Mouse (Mus musculus) liver, embryonic 16.5 days (tissue): ENCODE data around the gene Acox1. TPM values are rescaled to one million over a fixed set of nuclear protein-coding genes. Genes with fewer than 3 reads are reported as not detected.

Source experiments
- ATAC-seq: fragments of 200-750 bp; cut with Nextera tagmentation; 2 replicates; pipeline ENCODE4 v1.8.0; 2017; ENCODE audit warnings: low read depth, mild to moderate bottlenecking, moderate number of reproducible peaks, moderate library complexity
- H3K27ac ChIP-seq: fragments of 300-500 bp; sonication (generic); 2 replicates; pipeline ENCODE4 v1.5.1; 2014; ENCODE audit warnings: mild to moderate bottlenecking, low read length
- H3K27me3 ChIP-seq: fragments of 300-500 bp; sonication (generic); 2 replicates; pipeline ENCODE4 v1.6.1; 2014; ENCODE audit warnings: low read depth, low read length, mixed read lengths; ENCODE audit not compliant: control insufficient read depth, insufficient read depth
- H3K36me3 ChIP-seq: fragments of 300-500 bp; sonication (generic); 2 replicates; pipeline ENCODE4 v1.6.1; 2014; ENCODE audit warnings: mild to moderate bottlenecking; ENCODE audit not compliant: control insufficient read depth, insufficient read depth
- H3K4me1 ChIP-seq: fragments of 300-500 bp; sonication (generic); 2 replicates; pipeline ENCODE4 v1.6.1; 2014; ENCODE audit warnings: low read depth, low read length, mixed read lengths; ENCODE audit not compliant: control insufficient read depth
- H3K4me2 ChIP-seq: fragments of 300-500 bp; sonication (generic); 2 replicates; pipeline ENCODE4 v1.6.1; 2014; ENCODE audit warnings: low read depth, low read length, mixed read lengths
- H3K4me3 ChIP-seq: fragments of 300-500 bp; sonication (generic); 2 replicates; pipeline ENCODE4 v1.5.1; 2014; ENCODE audit warnings: low read depth, mild to moderate bottlenecking, low read length
- H3K9ac ChIP-seq: fragments of 300-500 bp; sonication (generic); 2 replicates; pipeline ENCODE4 v1.6.1; 2014; ENCODE audit warnings: low read depth, low read length
- H3K9me3 ChIP-seq: fragments of 300-500 bp; sonication (generic); replicated peaks from 2 replicates; pipeline ENCODE4 v1.6.1; 2016; ENCODE audit warnings: low read length; ENCODE audit not compliant: control insufficient read depth
- WGBS: fragments of 180-500 bp; shearing (Covaris S2); extraction: QIAGEN DNeasy Blood & Tissue Kit; methylation state at CpG from one replicate; pipeline ENCODE4 v1.1.7; 2014; ENCODE audit not compliant: insufficient replicate concordance; 5-methylcytosine and 5-hydroxymethylcytosine counted together
- polyA plus RNA-seq: library from polyadenylated mRNA; unstranded; fragments of >200 nt; fragmentation: Nextera tagmentation; extraction: Ambion mirVana; gene quantifications from 2 replicates; pipeline ENCODE4 v1.2.1, GENCODE M21; 2015

The Acox1 gene
- polyA plus RNA-seq, 1 experiment from 2014 or later = 73.7 TPM

DNA sequence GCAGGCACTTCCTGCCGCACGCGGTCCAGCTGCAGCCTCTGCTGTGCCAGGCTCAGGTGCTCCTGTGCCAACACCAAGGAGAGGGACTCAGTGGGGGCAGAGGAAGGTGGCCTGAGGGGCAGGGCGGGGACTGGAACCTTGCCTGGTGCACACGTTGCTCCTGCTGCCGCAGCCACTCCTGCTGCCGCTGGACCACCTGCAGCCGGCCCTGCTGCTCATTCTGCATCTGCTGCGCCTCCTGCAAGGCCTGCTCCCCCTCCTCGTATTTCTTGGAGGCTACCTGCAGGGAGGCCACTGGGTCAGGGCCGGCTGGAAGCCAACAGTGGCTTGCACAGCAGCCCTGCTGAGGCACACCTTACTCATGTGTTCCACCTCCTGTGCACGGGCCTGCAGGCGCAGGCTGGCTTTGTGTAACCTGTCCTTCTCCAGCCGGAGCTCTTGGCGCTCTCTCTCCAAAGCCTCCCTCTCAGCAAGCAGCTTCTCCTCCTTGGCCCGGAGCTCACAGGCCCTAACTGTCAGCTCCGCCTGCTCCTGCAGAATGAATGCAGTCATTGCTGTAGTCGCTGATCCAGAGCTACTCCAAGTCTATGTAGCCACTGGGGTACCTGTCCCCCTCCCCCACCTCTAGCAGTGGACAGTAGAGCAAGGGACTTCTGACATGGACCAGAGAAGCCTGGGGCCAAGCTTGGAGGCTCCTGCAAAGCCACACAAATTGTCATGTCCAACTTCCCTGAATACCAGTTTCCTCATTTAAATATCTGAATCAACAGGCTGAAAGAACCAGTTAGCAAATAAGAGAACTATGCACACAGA, 53.2 kb downstream of the Acox1 start:
- H3K9me3 ChIP-seq = no peaks in the 10 kb centered on the region
- no peak overlapping the region for H3K27ac ChIP-seq
- H3K4me2 ChIP-seq = no peak overlapping the region
- H3K4me1 ChIP-seq = peaks cover 28% of the 10 kb centered on the region
- H3K9ac ChIP-seq = no peak overlapping the region
- no peak overlapping the region for H3K4me3 ChIP-seq
- no peaks in the 10 kb centered on the region; the same call in none of the 2 replicates for H3K36me3 ChIP-seq
- no peaks in the 10 kb centered on the region for H3K27me3 ChIP-seq
- 84% methylated on average over 18 of the region's 18 CpGs for WGBS
- ATAC-seq = no peak

DNA sequence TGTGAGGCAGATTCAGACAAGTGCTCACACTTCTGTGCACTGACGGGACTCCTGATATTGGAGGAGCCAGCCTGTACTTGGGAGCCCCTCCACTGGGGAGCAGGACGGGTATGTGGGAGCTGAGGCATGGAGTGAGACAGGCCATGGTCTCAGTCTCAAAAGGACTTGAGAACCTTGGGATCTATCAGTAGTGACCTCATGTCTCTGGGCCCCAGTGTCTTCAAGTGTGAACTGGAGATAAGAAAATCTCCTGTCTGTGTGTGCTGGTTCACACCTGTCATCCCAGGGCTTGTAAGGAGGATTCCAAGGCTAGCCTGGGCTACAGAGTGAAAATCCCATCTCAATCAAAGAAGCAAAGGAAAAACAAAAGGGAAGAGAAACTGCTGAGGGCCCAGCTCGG, 55.4 kb downstream of the Acox1 start:
- Histone ChIP-seq H3K27ac (peak overlapping the region; percentile 50), H3K9ac (peak overlapping the region; percentile 19; the same call in 1 of the 2 replicates), H3K4me2 (peak overlapping the region; percentile 6; the same call in 1 of the 2 replicates), H3K27me3 (no peaks in the 10 kb centered on the region), H3K9me3 (no peaks in the 10 kb centered on the region), H3K4me3 (no peak overlapping the region), H3K4me1 (peaks cover 33% of the 10 kb centered on the region), H3K36me3 (no peaks in the 10 kb centered on the region; the same call in none of the 2 replicates)
- ATAC-seq = peak; percentile 8; the same call in 1 of the 2 replicates
- WGBS = 62% methylated on average over 3 of the region's 3 CpGs

DNA sequence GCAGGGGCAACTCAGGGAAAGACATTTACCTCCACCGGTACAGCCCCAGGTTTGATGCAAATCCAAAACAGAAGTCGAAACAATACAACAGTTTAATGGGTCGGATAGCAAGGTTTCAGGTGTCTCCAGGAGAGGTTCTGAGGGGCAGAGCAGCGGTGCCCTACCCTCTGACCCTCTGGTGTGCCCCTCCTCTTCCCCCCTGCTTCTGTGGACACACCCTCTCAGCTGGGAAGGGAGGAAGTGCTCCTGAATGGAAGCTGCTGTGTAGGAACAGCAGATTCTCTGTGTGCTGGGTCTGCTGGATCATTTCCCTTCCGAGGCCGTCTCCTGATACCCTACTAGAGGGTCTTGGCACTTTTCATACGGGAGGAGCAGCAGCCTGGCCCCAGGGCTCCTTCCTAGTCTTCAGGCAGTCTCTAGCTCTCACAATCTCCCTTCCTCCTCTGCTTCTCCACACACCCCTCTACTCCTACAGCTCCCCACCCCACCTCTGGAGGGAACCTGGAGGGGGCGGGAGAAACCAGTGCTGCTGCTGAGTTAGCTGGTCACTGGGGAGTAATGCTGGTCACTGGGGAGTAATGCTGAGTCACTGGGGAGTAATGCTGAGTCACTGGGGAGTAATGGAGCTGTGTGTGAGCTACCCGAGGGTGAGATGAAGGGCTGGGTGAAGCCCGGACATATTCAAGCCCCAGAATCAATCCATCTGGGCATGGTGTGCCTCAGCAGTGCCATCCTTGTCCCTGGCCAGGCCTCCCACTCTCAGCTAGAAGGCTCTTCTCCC, 56.4 kb downstream of the Acox1 start:
- ATAC-seq = peak; percentile 44
- WGBS = 61% methylated on average over 10 of the region's 10 CpGs
- H3K9ac ChIP-seq = peak overlapping the region; percentile 19; the same call in 1 of the 2 replicates

DNA sequence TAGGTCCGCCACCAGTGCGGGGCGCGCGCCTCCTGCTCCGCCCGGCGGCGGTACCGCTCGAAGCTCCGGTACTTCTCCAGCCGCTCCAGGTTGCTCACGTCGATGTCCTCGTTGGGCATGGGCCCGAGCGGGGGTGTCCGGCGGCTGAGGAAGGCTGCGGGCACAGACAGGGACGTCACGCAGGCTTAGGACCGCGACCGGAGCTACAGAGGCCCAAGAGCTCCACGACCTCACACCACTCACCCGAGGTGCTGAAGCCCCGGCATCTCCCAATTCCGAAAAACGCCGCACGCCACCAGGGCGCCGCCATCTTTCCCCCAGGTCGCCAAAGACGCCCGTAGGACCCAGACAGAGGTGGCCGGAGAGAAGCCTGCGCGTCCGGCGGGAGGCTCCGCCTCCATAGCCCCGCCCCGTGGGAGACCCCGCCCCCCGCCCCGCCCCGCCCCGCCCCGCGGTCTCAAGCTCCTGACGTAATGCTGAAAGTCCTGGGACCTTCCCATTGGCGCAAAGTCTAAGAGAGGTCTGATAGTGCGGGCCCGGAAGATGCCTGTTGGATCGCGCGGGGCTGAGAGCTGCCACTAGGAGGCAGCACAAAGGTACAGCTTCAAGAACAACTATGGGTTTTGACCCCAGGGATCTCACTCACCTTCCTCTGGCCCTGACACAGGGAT, 60.2 kb downstream of the Acox1 start, which contains the start of gene Mrpl38:
Gene Mrpl38, minus strand, starts transcription at position 401 of the 671 bp plus-strand sequence.
- peak; percentile 93 for ATAC-seq
- WGBS = under 1% methylated on average over 57 of the region's 60 CpGs
- H3K4me1 ChIP-seq = peaks cover 39% of the 10 kb centered on the region
- peak within 1 kb of the TSS; percentile 86 for H3K4me3 ChIP-seq
- peak within 1 kb of the TSS; percentile 86 for H3K9ac ChIP-seq
- H3K4me2 ChIP-seq = peak within 1 kb of the TSS; percentile 90
- no peaks in the 10 kb centered on the region; the same call in 1 of the 2 replicates for H3K36me3 ChIP-seq
- H3K27ac ChIP-seq = peak within 1 kb of the TSS; percentile 71
- H3K27me3 ChIP-seq = no peaks in the 10 kb centered on the region
- no peaks in the 10 kb centered on the region for H3K9me3 ChIP-seq

More for the DNA sequence above, 56.4 kb downstream of the Acox1 start:
- Histone ChIP-seq H3K4me1 (peaks cover 40% of the 10 kb centered on the region), H3K4me3 (no peak overlapping the region), H3K36me3 (no peaks in the 10 kb centered on the region; the same call in none of the 2 replicates), H3K4me2 (peak overlapping the region; percentile 6; the same call in 1 of the 2 replicates), H3K27me3 (no peaks in the 10 kb centered on the region), H3K27ac (peak overlapping the region; percentile 50), H3K9me3 (no peaks in the 10 kb centered on the region)

DNA sequence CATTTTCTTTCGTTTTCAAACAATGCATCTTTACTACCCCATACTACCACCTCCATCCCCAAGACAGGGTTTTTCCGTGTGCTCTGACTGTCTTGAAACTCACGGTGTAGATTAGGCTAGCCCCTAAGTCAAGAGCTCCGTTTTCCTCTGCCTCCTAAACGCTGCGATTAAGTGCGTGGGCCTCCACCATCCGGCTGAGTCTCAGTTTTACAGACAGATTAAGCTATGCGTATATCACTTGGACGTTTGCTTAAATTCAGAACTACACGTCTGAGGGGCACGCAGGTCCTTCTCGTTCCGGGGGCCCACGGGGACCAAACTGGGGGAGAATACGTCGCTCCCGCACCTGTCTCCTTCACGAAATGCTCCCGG, 60.8 kb downstream of the Acox1 start:
- no peaks in the 10 kb centered on the region for H3K27me3 ChIP-seq
- no peaks in the 10 kb centered on the region; the same call in 1 of the 2 replicates for H3K36me3 ChIP-seq
- peaks cover 33% of the 10 kb centered on the region for H3K4me1 ChIP-seq
- H3K9ac ChIP-seq = peak overlapping the region; percentile 86
- WGBS = under 1% methylated on average over 20 of the region's 20 CpGs
- H3K4me3 ChIP-seq = peak overlapping the region; percentile 86
- ATAC-seq = no peak
- no peaks in the 10 kb centered on the region for H3K9me3 ChIP-seq
- H3K27ac ChIP-seq = peak overlapping the region; percentile 71
- peak overlapping the region; percentile 90 for H3K4me2 ChIP-seq

DNA sequence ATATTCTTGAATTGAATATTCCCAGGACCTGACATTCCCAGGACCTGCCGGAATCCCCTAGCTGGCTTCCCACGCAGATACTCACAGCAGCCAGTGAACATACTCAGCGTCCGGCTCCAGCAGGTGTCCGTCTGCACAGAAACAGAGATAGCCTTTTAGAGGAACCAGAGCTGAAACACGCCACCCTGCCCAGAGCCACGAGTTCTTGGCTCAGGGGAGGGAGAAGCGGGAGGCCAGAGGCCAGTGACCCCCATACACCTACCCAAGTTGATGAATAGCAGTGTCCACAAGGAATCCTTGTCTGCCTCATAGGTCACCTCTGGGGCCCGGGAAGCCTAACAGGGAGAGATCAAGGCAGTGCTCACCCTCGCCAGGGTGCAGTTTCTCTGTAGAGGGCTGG, 64.7 kb downstream of the Acox1 start:
- WGBS = 77% methylated on average over 10 of the region's 10 CpGs

DNA sequence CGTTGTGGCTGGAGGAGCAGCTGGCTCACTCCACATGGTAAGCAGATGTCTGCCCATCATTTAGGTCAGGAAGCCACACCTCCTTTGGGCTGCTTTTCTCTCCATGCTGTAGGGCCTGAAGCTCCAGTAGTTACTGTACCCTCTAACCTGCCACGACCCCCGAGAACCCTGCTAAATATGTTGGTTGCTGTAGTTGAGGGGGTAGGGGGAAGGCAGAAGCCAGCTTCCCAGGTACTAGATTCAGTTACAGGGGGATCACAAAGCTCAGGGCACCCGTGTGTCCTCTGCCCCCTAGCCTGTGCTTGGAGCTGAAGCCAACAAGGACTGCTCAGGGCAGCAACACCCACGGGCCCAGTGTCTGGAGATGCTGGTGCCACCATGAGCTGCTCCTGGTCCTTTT, 65.3 kb downstream of the Acox1 start:
- H3K9me3 ChIP-seq = no peaks in the 10 kb centered on the region
- no peaks in the 10 kb centered on the region for H3K36me3 ChIP-seq
- no peak overlapping the region for H3K4me3 ChIP-seq
- H3K9ac ChIP-seq = no peak overlapping the region
- WGBS = 63% methylated on average over 5 of the region's 5 CpGs
- H3K4me1 ChIP-seq = peaks cover 34% of the 10 kb centered on the region
- H3K27me3 ChIP-seq = no peaks in the 10 kb centered on the region
- no peak overlapping the region for H3K4me2 ChIP-seq
- H3K27ac ChIP-seq = no peak overlapping the region
- ATAC-seq = no peak

More for the DNA sequence above, 64.7 kb downstream of the Acox1 start:
- Histone ChIP-seq H3K4me3 (no peak overlapping the region), H3K4me2 (no peak overlapping the region), H3K27me3 (no peaks in the 10 kb centered on the region), H3K9me3 (no peaks in the 10 kb centered on the region), H3K36me3 (no peaks in the 10 kb centered on the region), H3K4me1 (peaks cover 37% of the 10 kb centered on the region), H3K9ac (no peak overlapping the region), H3K27ac (no peak overlapping the region)
- ATAC-seq = no peak

GRCm38 (mm10) chr11:116132366-116133333, 66.2 kb downstream of the Acox1 start:
- no peaks in the 10 kb centered on the region for H3K9me3 ChIP-seq
- H3K36me3 ChIP-seq = no peaks in the 10 kb centered on the region
- ATAC-seq = no peak
- no peaks in the 10 kb centered on the region for H3K27me3 ChIP-seq
- H3K4me1 ChIP-seq = peaks cover 33% of the 10 kb centered on the region
- WGBS = 76% methylated on average over 16 of the region's 16 CpGs
- H3K9ac ChIP-seq = no peak overlapping the region
- H3K4me2 ChIP-seq = no peak overlapping the region
- H3K4me3 ChIP-seq = no peak overlapping the region
- no peak overlapping the region for H3K27ac ChIP-seq
